Mouse (Mus musculus): ENCODE measurements at regions not wholly inside any gene's neighbourhood (a gene's known extent, or its start where the extent isn't known, plus 50 kb on each side); places are given as distances from the start of the nearest gene placed in this dataset.

DNA sequence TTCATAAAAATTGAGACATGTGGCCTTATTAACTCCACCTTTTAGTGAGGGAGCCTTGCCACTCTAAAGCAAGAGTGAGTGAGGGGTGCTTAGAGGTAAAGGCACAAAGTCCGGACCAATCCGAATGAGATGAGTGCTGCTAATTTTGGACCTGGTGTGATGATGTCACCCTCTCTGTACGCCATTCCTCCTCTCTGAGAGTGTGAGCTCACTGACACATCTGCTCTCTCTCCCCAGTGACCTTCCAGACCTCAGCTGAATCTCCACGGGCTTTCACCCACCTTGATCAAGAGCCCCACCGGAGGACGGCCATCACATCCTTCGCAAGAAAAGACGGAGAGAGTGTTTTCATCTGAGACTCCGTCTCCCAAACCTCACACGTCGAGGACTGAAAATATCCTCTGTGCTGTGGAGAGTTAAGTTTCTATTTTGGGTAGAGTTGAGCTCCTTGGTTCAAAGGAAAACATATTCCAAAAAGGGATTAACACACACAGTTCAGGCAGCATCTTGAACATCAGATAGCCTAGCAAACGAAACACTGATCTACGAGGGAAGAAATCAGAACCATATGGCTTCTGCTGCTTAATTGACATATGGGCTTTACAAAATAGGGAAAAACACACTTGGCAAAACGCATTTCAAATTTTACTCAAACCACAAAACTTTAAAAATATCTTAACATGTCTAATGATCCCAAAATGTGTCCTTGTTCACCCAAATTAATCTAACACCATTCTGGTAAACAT, 96.2 kb upstream of the 3110018I06Rik start:
- DNase-seq (ENCODE audit: low spot score in 2 of 2), result no peak

DNA sequence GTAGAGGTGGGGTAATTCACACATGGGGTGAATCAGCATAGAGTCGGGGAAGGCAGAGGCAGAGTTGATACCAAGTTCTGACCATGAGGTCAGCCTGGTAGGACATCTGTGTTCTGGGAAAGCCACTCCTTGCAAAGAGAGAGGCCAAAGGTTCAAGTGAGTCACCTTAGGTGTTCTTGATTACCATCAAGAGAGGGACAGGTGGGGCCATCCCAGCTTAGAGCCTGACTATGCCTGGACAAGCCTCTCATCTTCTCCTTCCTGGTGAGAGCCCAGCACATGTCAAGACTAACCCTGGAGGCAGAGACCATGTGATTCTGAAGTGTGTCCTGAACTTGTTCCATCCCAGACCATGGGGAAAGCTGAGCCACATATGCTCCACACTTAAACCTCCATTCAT, 94.0 kb upstream of the 3110018I06Rik start:
- DNase-seq (ENCODE audit: low spot score in 2 of 2), result no peak

- DNase-seq (ENCODE audit: low spot score in 2 of 2), result no peak
These were observed 83.6 kb upstream of the 3110018I06Rik start for GRCm38 (mm10) chr12:107404821-107405220.

DNA sequence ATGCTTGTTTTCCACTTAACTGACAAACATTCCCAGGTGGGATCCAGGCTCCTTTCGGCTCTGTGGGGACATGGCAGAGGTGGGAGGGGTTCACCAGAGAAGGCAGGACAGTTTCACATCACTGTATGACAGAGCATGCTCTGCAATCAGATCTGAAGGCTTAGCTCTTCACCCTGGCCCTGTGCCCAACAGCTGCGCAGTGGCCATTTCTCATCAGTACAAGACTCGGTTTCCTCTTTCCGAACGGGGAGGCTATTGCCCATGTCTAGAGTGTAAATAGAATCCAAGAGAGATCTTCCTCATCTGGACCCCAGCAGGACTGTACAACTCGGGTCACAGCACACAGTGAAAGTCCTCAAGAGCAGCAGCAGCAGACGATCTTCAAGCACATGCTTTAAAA, 64.5 kb upstream of the 3110018I06Rik start:
- DNase-seq (ENCODE audit: low spot score in 2 of 2), result no peak

DNA sequence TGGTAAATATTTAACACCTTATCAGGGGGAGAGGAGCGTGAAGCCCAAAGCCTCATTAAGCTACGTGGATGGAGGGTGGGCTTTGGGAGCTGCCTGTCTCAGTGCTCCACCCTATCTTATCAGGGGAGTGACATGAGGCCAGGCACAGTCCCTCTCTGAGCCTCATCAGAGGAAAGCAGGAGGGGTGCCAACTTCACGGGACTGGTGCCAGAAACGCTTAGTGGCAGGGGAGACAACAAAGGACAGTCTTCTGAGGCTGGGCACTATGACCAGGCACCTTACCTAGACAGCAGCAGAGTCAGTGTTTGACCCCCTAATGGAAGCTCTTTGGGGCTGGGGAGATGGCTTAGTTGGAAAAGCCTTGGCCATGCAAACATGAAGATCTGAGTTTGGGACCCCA, 49.9 kb upstream of the 3110018I06Rik start:
- DNase-seq (ENCODE audit: low spot score in 2 of 2), result no peak
